Mouse (Mus musculus): ENCODE measurements around the gene Tbata.

- TF ChIP-seq POLR2A (IDR thresholded peaks at IDR 0.05; ENCODE audit: insufficient read depth, low read depth, low read length) = no peak
- no peak for TF ChIP-seq CTCF (IDR thresholded peaks at IDR 0.05)
- no peak for TF ChIP-seq EP300 (IDR thresholded peaks at IDR 0.05; ENCODE audit: insufficient read depth, low read depth, low read length)
These were observed 15.3 kb upstream of the Tbata start for GRCm38 (mm10) chr10:61156453-61156852.
